10 mouse cellular contexts compared by ENCODE assay signal in the genomic region with DNA sequence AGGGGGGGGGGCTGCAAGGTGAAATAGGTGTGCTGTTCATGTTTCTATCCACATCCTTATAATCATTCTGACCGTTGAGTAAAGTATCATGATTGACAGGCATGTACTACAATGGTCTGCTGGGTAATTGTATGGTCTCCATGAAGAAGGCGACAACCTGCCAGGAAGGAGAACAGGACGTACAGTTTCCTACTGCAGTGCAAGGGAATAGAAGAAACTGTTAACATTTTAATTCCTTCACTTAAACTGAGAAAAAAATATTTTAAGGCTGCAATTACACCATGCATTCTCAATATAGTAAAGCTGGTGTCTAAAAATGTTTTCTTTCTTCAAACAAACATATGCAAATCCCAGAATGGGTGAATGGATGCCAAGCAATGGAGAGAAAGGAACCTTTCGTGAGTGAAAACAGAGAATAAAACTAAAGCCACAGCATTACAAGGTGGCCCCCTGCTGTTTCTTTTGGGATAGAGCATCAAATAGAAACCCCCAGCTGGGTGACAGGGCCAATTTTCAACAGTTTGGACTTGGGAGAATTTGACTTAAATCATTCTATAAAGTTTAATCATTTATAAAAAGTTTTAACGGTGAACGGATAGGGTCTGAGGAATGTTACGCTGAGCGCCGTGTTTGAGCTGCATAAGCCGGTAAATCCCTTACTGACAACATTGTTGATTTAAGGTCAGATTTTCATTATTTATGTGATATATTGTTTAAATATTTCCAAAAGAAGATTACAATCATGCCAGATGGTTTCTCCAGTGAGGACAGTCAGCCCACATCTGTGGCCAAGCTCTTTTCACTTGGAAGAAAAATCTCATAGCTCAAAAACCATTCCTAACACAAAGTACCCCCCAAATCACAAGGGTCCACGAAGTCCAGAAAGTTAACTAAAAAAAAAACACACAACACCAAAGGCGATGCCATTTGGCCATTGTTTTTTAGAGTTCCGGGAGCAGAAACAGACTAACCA. TPM values are rescaled to one million over a fixed set of nuclear protein-coding genes. Genes with fewer than 3 reads are reported as not detected.
DNase-seq lines count a peak whose midpoint lies in the region; ATAC-seq lines count a peak whose summit lies in the region.
"Had no signal": no experiment of that assay in that cellular context is flagged by ENCODE, and none has a peak within 500 bp of the region (broad histone marks: within the 10 kb centered on the region; RNA-seq: fewer than 3 reads in every experiment).

No protein-coding gene starts in this region.

- no peak overlapping the region for H3K27ac ChIP-seq in heart, embryonic 11.5 days (ENCODE audit: low read depth, low read length)
- H3K27ac ChIP-seq: hindbrain, embryonic 15.5 days; neural tube, embryonic 13.5 days had no signal

- no peak overlapping the region for H3K4me3 ChIP-seq in heart, embryonic 11.5 days (ENCODE audit: low read depth, low read length)
- H3K4me3 ChIP-seq: hindbrain, embryonic 15.5 days; neural tube, embryonic 13.5 days had no signal

- no peaks in the 10 kb centered on the region for H3K27me3 ChIP-seq in heart, embryonic 11.5 days (ENCODE audit: control insufficient read depth, insufficient read depth, low read length)
- H3K27me3 ChIP-seq: hindbrain, embryonic 15.5 days; neural tube, embryonic 13.5 days had no signal

- no peak overlapping the region for H3K4me2 ChIP-seq in heart, embryonic 11.5 days
- H3K4me2 ChIP-seq: hindbrain, embryonic 15.5 days; neural tube, embryonic 13.5 days had no signal

- no peaks in the 10 kb centered on the region for H3K36me3 ChIP-seq in heart, embryonic 11.5 days (ENCODE audit: control insufficient read depth, insufficient read depth, low read length)
- H3K36me3 ChIP-seq: hindbrain, embryonic 15.5 days; neural tube, embryonic 13.5 days had no signal

- peak; percentile 30 for DNase-seq in heart, adult 8-10 months (ENCODE audit: low spot score)
- DNase-seq in embryo, embryonic 11.5 days (ENCODE audit: low read depth, low spot score), result peak; percentile 34
- peak; percentile 45 for DNase-seq in induced T-regulatory cell, adult 2 months (ENCODE audit: low read depth)
- peak; percentile 16 to 47 for DNase-seq in left cerebral cortex, postnatal 36 days (ENCODE audit: low spot score in 2 of 2)
- peak; percentile 83 for DNase-seq in right cerebral cortex, postnatal 10 days (ENCODE audit: low spot score in 2 of 2)
- no peak for DNase-seq in cerebellum, postnatal 36 days

- intact Hi-C loops in left cerebral cortex, postnatal 36 days (cut with DNase I), result loop anchor here (1.0 kb wide), 1 partner anchor 318 kb away; no protein-coding TSS in a partner anchor

- H3K4me1 ChIP-seq in heart, embryonic 11.5 days (ENCODE audit: control insufficient read depth, insufficient read depth, low read length), result no peaks in the 10 kb centered on the region
- H3K4me1 ChIP-seq: hindbrain, embryonic 15.5 days; neural tube, embryonic 13.5 days had no signal

- no peak overlapping the region for H3K9ac ChIP-seq in heart, embryonic 11.5 days (ENCODE audit: low read depth, low read length)
- H3K9ac ChIP-seq: hindbrain, embryonic 15.5 days; neural tube, embryonic 13.5 days had no signal

- ATAC-seq in heart, embryonic 11.5 days (replicated peaks; ENCODE audit: insufficient number of reproducible peaks, low FRiP score, low TSS enrichment), result no peak
- peak; percentile 72 for ATAC-seq in CD4-positive, CD25-positive, alpha-beta regulatory T cell, adult 4 months

- WGBS in heart, embryonic 11.5 days (ENCODE audit: insufficient replicate concordance), result 69% methylated on average over 13 of the region's 13 CpGs

- H3K9me3 ChIP-seq in heart, embryonic 11.5 days (replicated peaks; ENCODE audit: control insufficient read depth, low read length), result no peaks in the 10 kb centered on the region
- H3K9me3 ChIP-seq: hindbrain, embryonic 15.5 days; neural tube, embryonic 13.5 days had no signal

RNA-seq across cellular contexts. Expression of gene Supt20, which starts 19.8 kb away (rescaled TPM):
- total RNA-seq in heart, adult 8-10 months (2022), result 10 to 100 TPM; 16.7 to 22.3 (median 18.6) TPM
- 77.6 and 89.5 TPM in 2 replicates for polyA plus RNA-seq in heart, embryonic 11.5 days (2014; fragmentation: Nextera tagmentation; extraction: Ambion mirVana)
- polyA plus RNA-seq in CD4-positive, CD25-positive, alpha-beta regulatory T cell, adult 4 months (2017; shearing (Covaris generic)), result 100 to 1,000 TPM; 245 to 256 TPM
- 10 to 100 TPM; 30.3 to 52.3 TPM for total RNA-seq in left cerebral cortex, postnatal 36 days (2021)

RNA-seq across cellular contexts. Expression of gene Gm21958, which starts 41.3 kb away (rescaled TPM):
- not detected for total RNA-seq in heart, adult 8-10 months (2022)
- 0.34 TPM in 1 of 2 replicates, not detected in the other for polyA plus RNA-seq in heart, embryonic 11.5 days (2014; fragmentation: Nextera tagmentation; extraction: Ambion mirVana)
- 1 to 10 TPM in 1 of 2 experiments, not detected in 1; 3.5 TPM for polyA plus RNA-seq in CD4-positive, CD25-positive, alpha-beta regulatory T cell, adult 4 months (2017; shearing (Covaris generic))
- not detected for total RNA-seq in left cerebral cortex, postnatal 36 days (2021)

Comparison
In these comparisons a context has a peak if more than half of its experiments do, and no peak if none do; other contexts are left out.
1. DNase-seq: peak in heart, adult 8-10 months (single experiment), embryo, embryonic 11.5 days (single experiment), induced T-regulatory cell, adult 2 months (single experiment), left cerebral cortex, postnatal 36 days (2 of 2) and right cerebral cortex, postnatal 10 days (2 of 2); none in cerebellum, postnatal 36 days (0 of 2).